Mouse (Mus musculus) right cerebral cortex, postnatal 4 days (tissue): ENCODE data around the gene Phf21a.

Experiments
- DNase-seq: peaks from one replicate; pipeline ENCODE4 v3.0.0-alpha.2; 2022

The Phf21a gene

DNA sequence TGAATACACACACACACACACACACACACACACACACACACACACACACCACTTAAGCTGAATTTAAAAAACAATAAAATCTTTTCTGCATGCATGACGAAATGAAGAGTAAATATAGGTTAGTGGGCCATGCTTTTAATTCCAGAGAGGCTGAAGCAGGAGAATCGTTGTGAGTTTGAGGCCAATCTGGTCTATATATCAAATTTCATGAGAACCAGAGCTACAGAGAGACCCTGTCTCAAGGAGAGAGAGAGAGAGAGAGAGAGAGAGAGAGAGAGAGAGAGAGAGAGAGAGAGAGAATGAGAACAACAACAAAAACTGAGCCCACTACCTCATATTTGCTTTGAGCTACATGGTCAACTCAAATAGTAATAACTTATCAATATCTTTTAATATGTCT is at the start of gene Phf21a:
Gene Phf21a, plus strand, starts transcription at position 301 of the 400 bp plus-strand sequence.
- DNase-seq: no peak

DNA sequence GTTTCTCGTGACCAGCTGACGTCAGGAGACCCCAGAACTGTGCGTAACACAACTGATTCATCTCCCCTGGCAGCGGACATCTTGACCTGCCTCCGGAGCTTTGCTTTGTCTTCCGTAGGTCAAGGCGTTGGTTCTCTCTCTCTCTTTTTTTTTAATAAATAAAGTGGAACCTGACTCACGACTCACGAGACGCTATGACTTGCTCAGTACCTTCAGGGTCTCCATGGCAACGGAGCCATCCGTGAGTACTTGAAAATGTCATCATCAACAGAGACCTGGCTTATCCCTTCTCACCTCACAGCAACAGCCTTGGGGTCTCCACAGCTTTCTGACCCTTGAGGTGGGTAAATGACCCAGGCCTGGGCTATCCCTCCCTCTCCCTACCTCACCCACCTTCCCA is 49.6 kb upstream of the Phf21a start:
- DNase-seq: no peak

DNA sequence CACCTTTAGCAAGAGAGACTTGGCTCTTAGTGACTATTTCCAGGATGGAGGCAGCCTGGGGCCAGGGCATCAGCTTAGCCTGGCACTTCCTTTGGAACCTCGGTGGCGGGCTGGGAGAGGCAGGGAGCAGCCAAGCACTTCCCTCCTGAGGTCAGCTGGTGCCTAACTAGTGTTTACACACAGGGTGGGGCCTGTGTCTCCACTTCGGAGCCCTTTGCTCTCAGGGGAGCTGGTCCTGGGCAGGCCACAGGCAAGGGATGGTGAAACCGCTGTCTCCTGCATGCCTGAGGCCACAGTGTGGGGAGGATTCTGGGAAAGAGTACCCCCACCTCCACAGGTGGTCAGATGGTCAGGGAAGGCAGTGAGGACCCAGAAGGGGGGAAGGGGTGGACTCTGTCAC is 45.3 kb upstream of the Phf21a start:
- DNase-seq: no peak

DNA sequence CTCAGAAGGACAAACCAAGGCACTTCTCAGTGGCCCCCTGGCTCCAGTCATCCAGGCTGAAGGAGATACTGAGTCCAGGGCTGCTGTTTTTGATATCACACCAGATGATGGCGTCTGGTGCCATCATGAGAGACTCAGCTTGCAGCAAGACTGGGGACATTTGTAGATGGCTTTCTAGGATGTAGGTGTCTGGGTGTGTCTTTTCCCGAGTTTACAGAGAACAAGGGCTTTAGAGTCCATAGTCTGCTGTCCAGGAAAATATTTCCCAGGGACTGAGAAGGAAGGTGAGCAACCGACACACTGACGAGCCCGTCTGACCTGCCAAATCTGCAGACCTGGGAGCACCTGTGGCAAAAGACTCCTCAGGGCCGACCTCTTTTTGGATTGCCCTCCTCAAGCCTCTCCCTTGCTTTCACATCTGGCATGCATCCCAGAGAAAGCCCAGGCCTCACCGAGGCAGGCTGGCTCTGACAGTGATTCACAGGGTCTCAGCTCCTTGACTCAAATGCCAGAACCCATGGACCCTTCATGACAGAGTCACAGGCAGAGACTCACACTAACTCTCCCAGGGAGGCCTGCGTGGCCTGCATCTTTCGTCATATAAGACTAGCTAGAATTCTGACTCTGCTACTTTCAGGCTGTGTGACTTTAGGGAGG is 44.8 kb upstream of the Phf21a start:
- DNase-seq: no peak

DNA sequence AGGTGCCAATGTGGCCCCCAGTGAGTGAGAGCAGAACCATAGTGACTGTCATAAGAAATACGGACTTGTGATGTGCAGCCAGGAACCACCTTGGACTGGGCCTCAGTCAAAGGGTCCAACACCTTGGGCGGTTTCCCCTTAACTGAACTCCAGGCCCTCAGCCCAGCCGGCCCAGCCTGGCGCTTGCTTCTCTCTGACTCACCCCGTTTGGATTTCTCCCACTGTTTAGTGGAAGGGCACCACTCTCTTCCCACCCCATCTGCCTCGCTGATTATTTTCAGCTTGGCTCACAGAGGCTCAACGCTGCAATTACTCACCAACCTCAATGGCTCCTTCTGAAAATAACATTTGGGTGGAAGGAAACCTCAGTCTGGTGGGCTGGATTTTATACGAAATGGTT is 40.7 kb upstream of the Phf21a start:
- no peak for DNase-seq

DNA sequence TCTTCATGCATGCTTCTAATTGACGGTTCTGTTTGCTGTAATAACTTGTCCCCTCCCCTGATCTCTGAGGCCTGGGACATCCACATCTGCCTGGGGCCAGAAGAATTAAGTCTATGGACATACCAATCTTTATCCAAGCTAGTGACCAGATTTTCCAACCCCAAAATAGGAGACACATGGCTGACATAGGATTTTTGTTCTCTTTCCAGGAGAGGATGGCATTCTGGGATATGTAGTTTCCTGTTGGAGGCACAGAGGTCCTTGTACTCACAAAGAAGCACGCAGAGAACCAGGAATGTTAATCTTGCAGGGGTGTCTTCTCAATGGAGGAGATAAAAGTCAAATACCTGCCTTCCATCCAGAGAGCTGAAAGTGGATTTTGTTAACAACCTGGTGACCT is 40.2 kb upstream of the Phf21a start:
- DNase-seq: no peak

DNA sequence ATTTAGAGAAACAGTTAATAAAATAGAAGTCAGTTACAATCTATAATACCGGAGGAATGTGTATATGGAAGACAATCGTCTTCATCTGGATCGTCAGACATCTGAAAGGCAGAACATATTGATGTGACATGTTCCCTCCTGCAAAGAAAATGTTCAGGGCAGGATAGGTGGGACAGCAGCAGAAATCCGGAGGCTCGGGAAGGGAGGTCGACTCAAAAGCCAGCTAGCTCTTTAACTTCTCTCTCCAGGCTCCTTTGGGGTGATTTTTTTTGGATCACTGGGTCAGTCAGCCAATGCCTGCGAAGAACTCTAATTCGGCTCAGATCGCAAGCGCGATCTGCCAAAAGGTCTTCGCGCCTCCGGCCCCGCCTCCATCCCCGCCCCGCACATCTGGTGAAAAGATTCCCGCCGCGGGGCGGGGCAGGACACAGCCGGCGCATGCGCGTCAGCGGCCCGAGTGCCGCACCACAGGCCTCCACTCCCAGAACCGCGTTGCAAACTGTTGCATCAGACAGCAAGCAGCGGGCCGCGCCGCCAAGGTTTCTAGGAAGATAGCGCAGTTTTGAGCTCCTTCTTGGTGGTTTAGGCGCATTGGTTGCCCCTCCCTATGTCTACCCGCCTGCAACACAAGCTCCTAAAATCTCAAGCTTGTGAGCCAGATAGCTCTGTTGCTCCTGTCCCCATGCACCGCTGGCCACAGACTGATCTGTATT is 37.7 kb upstream of the Phf21a start:
- peak; percentile 83 for DNase-seq

DNA sequence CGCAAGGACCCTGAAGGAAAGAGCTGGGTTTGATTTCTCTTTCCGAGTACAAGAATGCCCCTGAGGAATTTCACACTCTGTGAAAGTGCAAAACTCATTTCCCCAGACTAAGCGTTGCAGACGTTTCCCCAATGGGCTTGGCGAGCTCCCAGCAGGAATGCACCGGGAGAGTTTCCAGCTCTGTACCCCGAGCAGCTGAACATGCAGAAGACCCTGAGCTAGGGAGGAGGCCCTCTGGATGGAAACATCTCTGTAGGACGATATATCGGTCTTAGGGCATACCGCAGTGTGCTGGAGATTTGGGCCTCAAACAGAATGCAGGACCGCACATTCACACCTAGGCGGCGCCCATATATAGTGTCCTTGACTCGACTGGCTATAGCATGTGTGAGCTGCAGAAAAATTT is 37.1 kb upstream of the Phf21a start:
- DNase-seq: peak; percentile 77

DNA sequence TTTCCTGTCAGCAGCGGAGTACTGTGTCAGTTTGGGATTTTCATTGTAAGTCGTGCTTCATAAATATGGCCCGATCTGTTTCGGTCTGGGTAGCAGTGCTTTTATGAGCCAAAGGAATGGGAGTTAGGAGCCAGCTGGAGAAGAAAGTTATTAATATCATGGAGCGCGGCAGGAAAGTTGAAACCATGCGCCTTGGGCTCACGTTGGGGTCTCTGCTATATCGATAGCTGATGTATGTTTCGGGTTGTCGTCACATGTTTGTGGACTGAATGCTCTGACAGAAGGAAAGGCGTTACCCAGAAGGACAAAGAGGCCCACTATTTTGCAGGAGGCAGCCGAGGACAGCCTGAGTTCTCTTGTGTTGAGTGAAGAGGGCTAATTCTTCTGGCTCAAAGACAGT is 36.2 kb upstream of the Phf21a start:
- DNase-seq: no peak

DNA sequence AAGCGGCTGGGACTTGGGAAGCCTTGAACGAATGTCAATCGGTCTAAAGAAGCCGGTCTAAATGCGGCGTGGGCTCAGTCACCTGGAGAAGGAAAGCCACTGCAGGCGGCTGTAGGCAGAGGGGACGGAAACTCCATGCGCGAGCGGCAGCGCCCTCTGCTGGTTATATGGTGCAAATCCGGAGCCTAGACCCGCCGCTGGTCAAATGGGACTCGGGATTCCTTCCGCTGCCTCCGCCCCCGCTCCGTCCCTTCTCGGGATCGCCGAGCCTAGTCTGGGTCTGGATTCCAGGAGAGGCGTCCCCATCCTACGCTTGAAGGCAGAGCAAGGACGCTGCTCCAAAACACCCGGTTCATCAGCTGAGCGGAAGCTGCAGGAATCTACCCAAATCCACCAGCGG is 34.4 kb upstream of the Phf21a start:
- peak; percentile 97 for DNase-seq

DNA sequence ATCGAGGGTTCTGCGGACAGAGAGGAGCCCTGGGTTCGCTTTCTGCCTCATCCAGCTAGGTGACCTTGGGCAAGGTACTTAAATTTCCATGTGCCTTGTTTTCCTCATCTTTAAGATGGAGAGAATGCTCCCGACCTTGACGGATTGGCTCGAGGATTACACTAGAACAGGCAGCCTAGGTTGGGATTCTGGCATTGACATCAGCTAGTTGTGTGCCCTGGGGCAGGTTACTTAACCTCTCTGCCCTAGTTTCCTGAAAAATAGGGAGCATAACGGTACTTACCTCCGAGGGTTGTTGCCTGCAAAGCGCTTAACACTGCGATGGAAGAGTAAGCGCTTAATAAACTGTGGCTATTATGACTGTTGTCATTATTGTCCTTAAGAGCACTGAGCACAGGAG is 34.0 kb upstream of the Phf21a start:
- peak; percentile 21 for DNase-seq

DNA sequence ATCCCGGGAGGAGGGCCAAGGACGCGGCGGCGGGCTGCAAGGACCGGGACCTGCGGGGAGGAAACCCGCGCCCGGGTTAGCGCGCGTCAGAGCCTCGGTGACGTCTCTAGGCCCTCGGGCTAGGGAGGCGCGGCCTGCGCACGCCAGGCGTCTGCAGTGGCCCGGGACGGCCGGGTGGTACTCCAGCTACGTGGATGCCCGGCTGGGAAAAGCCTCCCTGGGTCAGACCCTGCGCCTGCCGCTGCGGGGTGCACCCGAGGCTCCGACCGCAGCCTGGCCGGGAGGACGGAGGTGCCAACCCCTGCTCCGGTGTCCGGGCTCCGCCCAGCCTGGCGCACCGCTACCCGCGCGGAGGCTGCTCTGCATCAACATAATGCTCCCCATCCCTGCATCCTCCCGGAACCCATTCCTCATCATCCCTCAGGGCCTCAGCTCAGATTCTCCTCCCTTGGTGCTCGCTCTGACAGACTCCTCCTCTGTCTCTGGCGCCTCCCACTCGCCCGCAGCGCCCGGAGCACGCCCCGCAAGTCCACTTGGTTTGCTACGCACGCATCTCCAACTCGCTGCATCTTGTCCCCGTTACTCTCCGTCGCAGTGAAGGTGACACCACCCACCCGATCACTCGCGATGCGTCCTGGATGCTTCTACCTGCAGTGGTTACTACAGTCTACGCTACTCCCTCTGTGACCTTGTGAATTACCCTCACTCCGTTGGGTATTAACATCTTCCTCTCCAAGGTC is 33.3 kb upstream of the Phf21a start:
- peak; percentile 69 for DNase-seq

DNA sequence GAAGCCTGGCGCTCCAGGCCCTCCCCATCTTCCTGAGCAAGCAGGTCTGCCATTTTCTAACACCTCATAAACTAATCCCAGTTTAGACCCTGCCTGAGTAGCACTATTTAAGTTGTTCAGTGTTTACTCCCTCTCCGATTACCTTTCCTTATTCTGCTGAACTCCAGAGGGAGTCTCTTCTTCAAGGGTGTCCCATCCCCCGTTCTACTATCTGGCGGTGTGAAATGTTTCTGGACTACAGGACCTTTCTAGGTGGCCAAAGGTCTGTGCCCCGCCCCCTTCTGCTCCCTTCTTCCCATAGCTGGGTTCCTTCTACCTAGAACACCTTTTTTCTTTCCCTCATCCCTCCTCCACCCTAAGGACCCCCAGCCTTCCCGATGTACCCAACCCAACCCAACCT is 32.6 kb upstream of the Phf21a start:
- DNase-seq: no peak

DNA sequence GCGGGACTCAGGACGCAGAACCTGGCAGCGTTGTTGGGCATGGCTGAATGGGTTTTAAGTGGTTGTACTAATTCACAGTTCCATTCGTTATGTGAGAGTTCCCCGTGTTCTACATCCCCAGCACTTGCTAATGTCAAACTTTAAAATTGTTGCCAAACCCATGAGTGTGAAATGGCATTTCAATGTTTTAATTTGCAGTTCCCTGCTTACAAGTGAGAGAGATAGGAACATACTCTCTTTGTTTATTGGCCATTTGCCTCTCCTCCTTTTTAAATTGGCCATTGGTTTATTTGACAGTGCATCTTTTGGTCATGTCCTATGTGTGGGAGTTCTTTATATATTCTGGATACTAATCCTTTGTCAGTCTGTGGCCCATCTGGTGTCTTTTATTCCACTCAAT is 31.6 kb upstream of the Phf21a start:
- DNase-seq: no peak

DNA sequence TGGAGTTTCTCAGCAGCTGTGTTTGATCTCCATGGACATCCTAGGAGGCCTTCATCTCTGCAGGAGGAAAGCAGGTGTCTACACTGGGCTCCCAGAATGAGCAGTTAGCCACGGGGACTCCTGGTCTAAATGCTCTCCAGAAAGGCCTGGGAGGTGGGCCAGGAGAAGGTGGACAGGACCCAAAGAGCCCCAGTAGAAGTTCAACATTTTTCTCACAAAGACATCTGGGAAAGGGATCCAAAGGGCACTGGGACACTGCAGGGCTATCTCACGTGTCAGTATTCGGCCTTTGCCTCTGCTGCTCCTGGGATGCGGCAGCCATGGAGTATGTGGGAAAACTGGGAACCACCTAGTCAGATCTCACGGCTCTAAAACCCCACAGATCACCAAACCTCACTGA is 29.8 kb upstream of the Phf21a start:
- no peak for DNase-seq

DNA sequence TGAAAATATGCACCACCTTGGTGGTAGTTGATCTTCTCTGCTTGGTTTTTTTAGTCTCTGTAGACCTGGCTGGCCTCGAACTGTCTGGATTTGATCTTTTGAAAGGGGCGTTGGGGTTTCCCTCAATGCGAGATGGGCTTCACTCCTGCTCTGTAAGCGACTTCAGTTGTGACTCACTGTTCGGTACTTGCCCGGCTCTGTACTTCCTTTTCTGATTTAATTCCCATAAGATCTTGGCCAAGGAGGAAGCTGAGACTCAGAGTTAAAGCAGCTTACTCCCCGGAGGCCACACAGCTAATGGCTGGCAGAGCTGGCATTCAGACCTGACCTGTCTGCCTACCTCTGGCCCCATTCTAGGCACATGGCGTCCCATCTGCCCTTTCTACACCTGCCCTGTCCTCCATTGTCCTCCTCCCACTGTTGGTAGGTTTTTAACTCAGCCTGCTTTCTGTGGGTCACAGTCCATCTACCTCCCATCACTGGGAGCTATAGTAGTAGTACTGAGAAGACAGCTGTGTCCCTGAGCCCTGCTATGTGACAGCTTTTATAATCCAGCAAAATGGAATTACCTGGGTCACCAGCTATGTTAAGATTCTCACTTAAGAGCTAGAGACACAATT is 27.5 kb upstream of the Phf21a start:
- no peak for DNase-seq

DNA sequence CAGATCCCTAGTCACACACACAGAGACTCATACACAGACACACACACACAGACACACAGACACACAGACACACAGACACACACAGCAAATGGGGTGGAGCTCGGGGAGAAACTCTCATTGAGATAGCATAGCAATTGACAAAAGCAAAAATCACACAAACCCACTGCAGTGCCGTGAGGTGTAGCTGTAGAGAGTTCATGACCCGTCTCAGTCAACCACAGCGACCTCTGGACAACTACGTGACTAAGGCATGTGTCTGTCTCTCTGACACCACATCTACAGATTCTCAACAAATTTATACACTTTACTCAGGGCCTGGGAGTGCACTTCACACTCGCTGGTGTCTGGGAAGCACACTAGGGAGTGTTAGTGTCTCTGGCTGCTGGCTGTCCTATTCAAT is 27.0 kb upstream of the Phf21a start:
- DNase-seq: no peak

DNA sequence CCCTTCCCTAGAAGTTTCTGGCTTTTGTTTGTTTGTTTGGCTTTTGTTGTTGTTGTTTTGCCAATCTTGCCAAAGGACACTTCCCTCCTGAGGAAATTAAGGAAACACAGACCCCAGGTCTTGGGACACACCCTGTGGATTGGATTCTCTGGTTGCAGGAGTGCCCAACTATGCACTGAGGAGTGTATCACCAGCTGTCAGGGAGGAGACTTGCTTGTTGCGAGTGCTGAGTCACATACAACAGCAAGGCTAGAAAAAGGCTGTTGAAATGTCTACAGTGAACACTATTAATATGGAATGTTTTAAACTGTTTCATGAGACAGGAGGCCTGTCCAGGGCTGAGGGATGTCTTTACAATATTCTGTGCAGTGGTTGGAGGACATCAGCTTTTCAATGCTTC is 26.0 kb upstream of the Phf21a start:
- no peak for DNase-seq

DNA sequence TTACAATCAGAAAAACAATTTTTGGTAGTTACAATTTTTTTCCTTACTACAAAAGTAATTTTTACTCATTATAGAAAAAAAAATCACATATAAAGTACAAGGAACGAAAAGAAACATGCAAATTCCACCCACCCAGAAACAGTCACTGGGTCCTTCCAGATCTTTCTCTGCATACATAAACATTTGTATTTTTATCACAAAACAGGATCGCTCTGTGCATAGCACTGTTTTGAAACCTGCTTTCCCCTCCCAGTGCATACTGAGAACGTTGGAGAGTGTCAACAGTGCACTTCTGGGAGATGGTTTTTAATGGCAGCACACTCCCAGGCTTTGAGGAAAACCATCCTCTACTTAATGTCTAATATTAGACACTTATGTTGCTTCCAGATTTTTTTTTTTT is 25.3 kb upstream of the Phf21a start:
- DNase-seq: no peak

DNA sequence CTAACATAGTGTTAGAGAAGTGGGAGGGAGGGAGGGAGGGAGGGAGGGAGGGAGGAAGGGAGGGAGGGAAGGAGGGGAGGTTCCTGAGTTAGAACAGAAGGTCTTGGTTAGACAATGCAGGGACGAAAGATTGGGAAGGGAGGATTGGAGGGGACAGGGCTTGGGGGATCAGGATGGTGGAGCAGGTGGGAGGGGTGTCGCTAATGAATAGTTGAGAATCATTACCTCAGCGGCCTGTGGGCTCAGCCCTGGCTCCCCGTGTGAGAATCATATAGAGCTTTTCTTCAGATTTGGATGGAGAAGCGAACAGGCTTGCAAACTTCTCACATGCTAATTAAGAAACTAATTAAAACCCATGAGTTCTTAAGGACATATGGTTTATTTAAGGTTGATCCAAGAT is 23.3 kb upstream of the Phf21a start:
- no peak for DNase-seq

DNA sequence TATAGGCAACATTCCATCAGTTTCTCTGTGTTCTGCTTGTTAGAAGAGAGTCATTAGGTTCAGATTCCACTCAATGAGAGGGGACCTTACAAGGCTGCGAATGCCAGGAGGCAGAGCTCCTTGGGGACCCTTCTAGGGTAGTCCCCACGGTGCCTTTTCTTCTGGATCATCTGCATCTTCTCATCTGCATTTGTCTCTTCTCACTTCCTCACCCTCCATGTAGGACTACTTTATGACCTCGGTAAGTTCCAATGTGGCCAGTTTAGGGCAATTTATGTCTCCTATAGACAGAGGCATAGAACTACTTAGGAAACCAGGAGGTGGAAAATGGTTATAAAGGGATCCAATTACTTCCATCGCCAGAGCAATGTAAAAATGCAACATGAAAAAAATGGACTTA is 21.8 kb upstream of the Phf21a start:
- DNase-seq: no peak

DNA sequence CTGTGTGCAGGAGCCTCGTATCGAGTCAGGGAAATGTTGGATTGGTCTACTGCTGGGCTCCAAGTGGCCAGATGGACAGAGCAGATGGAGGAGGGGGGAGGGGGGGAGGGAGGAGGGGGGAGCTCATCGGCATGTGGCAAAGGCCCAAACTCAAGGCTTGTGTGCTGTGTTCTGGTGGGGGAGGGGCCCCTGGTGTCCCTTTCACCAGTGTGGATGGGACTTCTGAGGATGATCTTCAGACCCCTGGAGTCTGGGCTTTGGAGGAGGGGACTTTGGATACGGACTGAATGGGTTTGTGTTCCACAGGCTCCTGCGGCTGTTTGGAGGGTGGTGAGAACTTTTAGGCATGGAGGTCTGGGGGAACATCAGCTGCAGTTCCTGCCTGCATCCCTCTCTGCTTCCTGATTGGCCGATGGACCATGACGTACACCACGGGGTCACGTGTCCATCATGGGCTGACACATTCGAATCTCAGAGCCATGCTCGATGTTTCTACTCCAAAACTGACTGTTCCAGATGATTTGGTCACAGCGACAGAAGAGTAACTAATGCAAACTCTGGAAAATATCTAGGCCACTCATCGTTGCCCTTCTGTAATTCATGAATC is 16.7 kb upstream of the Phf21a start:
- no peak for DNase-seq

DNA sequence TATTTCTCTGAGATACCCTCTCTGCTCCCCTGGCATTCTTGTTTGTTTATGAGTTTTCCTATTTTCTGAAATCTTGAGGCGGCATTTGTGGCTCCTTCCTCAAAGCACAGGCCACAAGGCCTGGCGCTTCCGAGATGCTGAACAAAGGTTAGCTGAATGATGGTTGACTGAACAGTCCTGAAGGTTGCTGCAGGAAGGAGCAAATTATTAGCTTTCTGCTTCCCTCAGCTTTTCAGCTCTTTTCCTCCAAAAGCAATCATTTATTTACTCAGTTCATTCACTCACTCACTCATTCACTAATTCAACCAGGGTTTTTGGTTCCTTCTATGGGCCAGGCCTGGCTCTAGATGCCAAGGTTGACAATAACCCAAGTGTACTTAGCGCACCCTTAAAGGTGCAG is 10.7 kb upstream of the Phf21a start:
- no peak for DNase-seq
